8 mouse cellular contexts compared by ENCODE assay signal in genomic region chr8:72320803-72321583, GRCm38 (mm10). TPM values are rescaled to one million over a fixed set of nuclear protein-coding genes. Genes with fewer than 3 reads are reported as not detected.
DNase-seq lines count a peak whose midpoint lies in the region; ATAC-seq and TF ChIP-seq lines count a peak whose summit lies in the region.

No protein-coding gene starts in this region.

- peak overlapping the region; percentile 74 for H3K4me3 ChIP-seq in layer of hippocampus, adult 2 months
- H3K4me3 ChIP-seq in embryonic facial prominence, embryonic 14.5 days (ENCODE audit: low read depth, low read length): peak overlapping the region; percentile 55

- DNase-seq in layer of hippocampus, adult 2 months (ENCODE audit: low spot score in 2 of 2): no peak
- DNase-seq in layer of hippocampus, adult 9-10 months (ENCODE audit: low spot score): no peak
- DNase-seq in embryonic facial prominence, embryonic 14.5 days (ENCODE audit: low spot score): no peak
- peak; percentile 24 for DNase-seq in kidney, postnatal 14 days
- DNase-seq in naive thymus-derived CD4-positive, alpha-beta T cell, adult 2 months (ENCODE audit: low read depth): peak; percentile 72
- DNase-seq in thymus, postnatal 14 days: no peak
- DNase-seq in c-Kit-positive CD71-positive TER-119-positive erythroid progenitor cells, embryonic 14.5 days (ENCODE audit: low spot score): no peak
- no peak for DNase-seq in testis, postnatal 10 days (ENCODE audit: low spot score)

- TF ChIP-seq CTCF in layer of hippocampus, adult 2 months (conservative IDR thresholded peaks at IDR 0.05): no peak

- H3K9ac ChIP-seq in embryonic facial prominence, embryonic 14.5 days (ENCODE audit: low read depth, low read length): peak overlapping the region; percentile 72

- peaks cover 38% of the 10 kb centered on the region for H3K27me3 ChIP-seq in embryonic facial prominence, embryonic 14.5 days (replicated peaks; ENCODE audit: control insufficient read depth, insufficient read depth, low read length)

- H3K36me3 ChIP-seq in embryonic facial prominence, embryonic 14.5 days (ENCODE audit: control insufficient read depth, insufficient read depth, low read length): no peaks in the 10 kb centered on the region; the same call in 1 of the 2 replicates

- peak overlapping the region; percentile 77 for H3K27ac ChIP-seq in layer of hippocampus, adult 2 months
- H3K27ac ChIP-seq in embryonic facial prominence, embryonic 14.5 days (replicated peaks; ENCODE audit: low read depth, low read length): no peak overlapping the region

- H3K4me2 ChIP-seq in embryonic facial prominence, embryonic 14.5 days (ENCODE audit: low read depth, low read length): peak overlapping the region; percentile 86

- WGBS in embryonic facial prominence, embryonic 14.5 days: 55% methylated on average over 25 of the region's 25 CpGs

- no peaks in the 10 kb centered on the region for H3K4me1 ChIP-seq in embryonic facial prominence, embryonic 14.5 days (ENCODE audit: control insufficient read depth, insufficient read depth, low read length)

- no peak for ATAC-seq in embryonic facial prominence, embryonic 14.5 days (ENCODE audit: low read depth)

- no peaks in the 10 kb centered on the region for H3K9me3 ChIP-seq in embryonic facial prominence, embryonic 14.5 days (ENCODE audit: control insufficient read depth, low read length)

RNA-seq across cellular contexts. Expression of gene Klf2, which starts 2.2 kb away (rescaled TPM):
- total RNA-seq in layer of hippocampus, adult 2 months (2021): 10 to 100 TPM in 1 of 2 experiments, 1 to 10 TPM in 1; 9.1 to 17.4 TPM
- 19.9 and 22.1 TPM in 2 replicates for polyA plus RNA-seq in embryonic facial prominence, embryonic 14.5 days (2014; fragmentation: Nextera tagmentation; extraction: Ambion mirVana)

RNA-seq across cellular contexts. Expression of gene Gm10282, which starts 15.9 kb away (rescaled TPM):
- total RNA-seq in layer of hippocampus, adult 2 months (2021): 1 to 10 TPM; 6.7 to 7.9 TPM
- 23.1 and 26.5 TPM in 2 replicates for polyA plus RNA-seq in embryonic facial prominence, embryonic 14.5 days (2014; fragmentation: Nextera tagmentation; extraction: Ambion mirVana)

Comparison
In these comparisons a context has a peak if more than half of its experiments do, and no peak if none do; other contexts are left out.
1. DNase-seq: peak in kidney, postnatal 14 days (single experiment) and naive thymus-derived CD4-positive, alpha-beta T cell, adult 2 months (single experiment); none in layer of hippocampus, adult 2 months (0 of 2), layer of hippocampus, adult 9-10 months (single experiment), embryonic facial prominence, embryonic 14.5 days (single experiment), thymus, postnatal 14 days (single experiment), c-Kit-positive CD71-positive TER-119-positive erythroid progenitor cells, embryonic 14.5 days (single experiment) and testis, postnatal 10 days (single experiment).